Mouse (Mus musculus) neutrophil, adult 65 days (primary cell): ENCODE data around the gene Olfr180. TPM values are rescaled to one million over a fixed set of nuclear protein-coding genes. Genes with fewer than 3 reads are reported as not detected.

Source experiments
- total RNA-seq: library from RNA; stranded (reverse); gene quantifications from 2 replicates; pipeline ENCODE4 v1.2.4, GENCODE M21; 2023

The Olfr180 gene
- total RNA-seq, result not detected in 2 replicates

DNA sequence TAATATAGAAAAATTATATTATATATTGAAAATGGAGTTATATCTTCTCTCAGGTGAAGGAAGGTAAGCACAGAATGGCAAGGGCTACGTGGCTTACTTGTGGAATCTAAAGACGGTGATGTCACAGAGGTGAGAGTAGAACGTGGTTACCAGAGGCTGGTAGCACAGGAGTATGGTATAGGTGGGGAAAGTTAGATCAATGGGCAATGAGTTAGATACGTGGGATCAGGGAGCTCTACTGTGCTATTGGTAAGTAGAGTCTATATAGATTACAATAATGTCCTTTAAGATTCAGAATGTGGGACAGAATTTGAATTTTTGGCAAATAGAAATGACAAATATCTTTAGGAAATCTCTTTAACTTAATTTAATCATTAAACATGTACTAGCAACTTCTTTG, at the start of gene Olfr180:
Olfr180 (minus strand) TSS at position 101 of the 400 bp plus-strand sequence.

DNA sequence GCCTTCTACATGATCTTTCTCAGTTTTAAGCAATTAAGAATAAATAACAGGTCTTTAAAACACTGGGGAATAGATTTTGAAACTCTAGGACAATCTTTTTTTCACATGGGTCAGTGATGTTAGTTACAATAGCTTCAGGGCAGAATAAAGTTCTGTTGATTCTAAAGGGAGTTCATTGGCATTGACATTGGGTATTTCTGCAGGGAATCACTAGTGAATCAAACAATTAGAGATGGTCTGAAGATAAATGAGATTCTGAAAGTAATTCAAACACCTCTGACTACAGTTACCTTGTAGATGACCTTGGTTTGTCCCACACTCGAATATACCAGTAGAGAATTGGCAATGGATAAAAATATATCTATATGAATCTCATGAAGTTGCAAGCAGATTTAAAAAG, 537 bp downstream of the Olfr180 start, which contains the start of gene Olfr181:
Olfr181 (minus strand) TSS at position 101 of the 400 bp plus-strand sequence.

DNA sequence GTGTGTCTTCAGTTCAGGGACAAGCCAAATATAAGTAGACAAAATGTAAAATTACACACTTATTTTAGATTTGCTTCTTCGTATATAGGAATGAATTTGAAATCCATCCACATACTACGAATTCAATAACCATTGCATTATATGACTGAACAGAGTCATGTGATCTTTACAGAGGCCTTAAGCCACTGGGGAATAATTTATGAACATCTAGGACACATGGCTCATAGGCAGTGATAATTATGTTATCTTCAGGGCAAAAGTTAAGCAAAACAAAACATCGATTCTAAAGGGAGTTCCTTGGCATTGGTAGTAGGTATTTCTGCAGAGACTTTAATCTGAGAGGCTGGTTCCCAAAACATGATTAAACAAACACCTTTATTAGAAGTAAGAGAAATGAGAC, 37.2 kb downstream of the Olfr180 start, which contains the start of gene Olfr178:
Olfr178 (minus strand) TSS at position 101 of the 400 bp plus-strand sequence.

DNA sequence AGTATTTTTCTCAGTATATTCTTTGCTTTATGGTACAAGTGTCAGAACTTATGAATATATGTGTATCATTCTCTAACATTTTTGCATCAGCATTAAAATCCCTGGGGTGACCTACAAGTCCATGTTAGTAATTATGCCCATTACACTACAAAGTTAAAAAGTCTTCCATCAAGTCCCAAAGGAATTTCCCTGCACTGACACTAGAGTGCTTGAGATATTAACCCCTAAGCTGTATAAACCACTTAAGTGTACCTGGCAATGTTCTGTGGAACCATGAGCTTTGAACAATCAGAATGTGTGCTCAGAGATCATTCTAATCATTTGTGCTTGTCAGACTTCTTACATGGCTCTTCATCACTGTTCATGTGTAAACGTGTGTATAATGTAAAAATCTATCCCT, 54.5 kb downstream of the Olfr180 start, which contains the start of gene Olfr177:
Olfr177 (minus strand) TSS at position 101 of the 400 bp plus-strand sequence.

Other genes with a start within 250 kb of the Olfr180 start
- gene Gpr15, start 210.3 kb downstream of the Olfr180 start, total RNA-seq, result 0.25 and 0.95 TPM in 2 replicates
- 29.3 and 30.6 TPM in 2 replicates for gene Cldnd1, start 201.5 kb downstream of the Olfr180 start, total RNA-seq
- gene Olfr172, start 166.2 kb downstream of the Olfr180 start, total RNA-seq, result not detected in 2 replicates
- gene Olfr173, start 129.1 kb downstream of the Olfr180 start, total RNA-seq, result not detected in 2 replicates
- not detected in 2 replicates for gene Olfr175-ps1, start 102.6 kb downstream of the Olfr180 start, total RNA-seq
- not detected in 2 replicates for gene Olfr177, start 54.6 kb downstream of the Olfr180 start, total RNA-seq
- not detected in 2 replicates for gene Olfr178, start 37.3 kb downstream of the Olfr180 start, total RNA-seq
- not detected in 2 replicates for gene Olfr181, start 637 bp downstream of the Olfr180 start, total RNA-seq
- not detected in 2 replicates for gene Olfr183, start 66.0 kb upstream of the Olfr180 start, total RNA-seq
- gene Olfr186, start 100.9 kb upstream of the Olfr180 start, total RNA-seq, result not detected in 2 replicates
- gene Olfr187, start 110.4 kb upstream of the Olfr180 start, total RNA-seq, result not detected in 2 replicates
- not detected in 2 replicates for gene Olfr190, start 148.6 kb upstream of the Olfr180 start, total RNA-seq
- gene Olfr191, start 160.4 kb upstream of the Olfr180 start, total RNA-seq, result not detected in 2 replicates
- not detected in 2 replicates for gene Olfr193, start 182.5 kb upstream of the Olfr180 start, total RNA-seq
- not detected in 2 replicates for gene Olfr194, start 191.7 kb upstream of the Olfr180 start, total RNA-seq
- gene Olfr195, start 217.7 kb upstream of the Olfr180 start, total RNA-seq, result not detected in 2 replicates
- gene Olfr196, start 241.1 kb upstream of the Olfr180 start, total RNA-seq, result not detected in 2 replicates